In the genomic region with DNA sequence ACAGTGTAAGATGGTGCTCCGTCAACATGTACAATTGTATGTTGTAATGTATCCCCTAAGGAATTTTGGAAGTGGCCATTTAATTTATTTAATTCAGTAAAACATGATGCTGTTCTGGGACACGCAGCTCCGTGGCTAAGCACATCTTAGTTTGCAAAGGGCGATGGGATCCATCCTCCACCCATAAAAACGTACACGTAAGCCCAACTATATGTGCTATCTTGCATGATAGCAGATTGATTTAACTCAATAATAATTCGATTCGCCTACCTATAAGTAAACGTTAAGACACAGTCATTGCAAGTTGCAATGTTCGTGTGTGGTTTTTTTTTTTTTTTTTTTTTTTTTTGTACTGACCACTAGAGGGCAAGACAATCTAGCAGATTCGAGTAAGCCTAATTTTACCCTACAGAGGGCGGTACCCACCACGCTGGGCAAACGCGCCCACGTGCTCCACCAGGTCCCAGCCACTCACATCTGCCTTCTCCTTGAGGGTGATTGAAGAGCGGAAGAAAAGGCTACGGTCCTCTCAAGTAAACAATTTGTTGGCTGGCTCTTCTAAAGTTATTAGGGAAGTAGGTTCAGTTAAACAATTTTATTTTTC, we compare ENCODE assay signal across 9 mouse cellular contexts.
DNase-seq lines count a peak whose midpoint lies in the region; ATAC-seq and TF ChIP-seq lines count a peak whose summit lies in the region.
"Had no signal": no experiment of that assay in that cellular context is flagged by ENCODE, and none has a peak within 500 bp of the region (broad histone marks: within the 10 kb centered on the region; RNA-seq: fewer than 3 reads in every experiment).

No protein-coding gene starts in this region.

- peak; percentile 93 for ATAC-seq in intestine, embryonic 15.5 days
- no peak for ATAC-seq in CD4-positive, CD25-positive, alpha-beta regulatory T cell, adult 4 months

- H3K9ac ChIP-seq in intestine, embryonic 15.5 days = no peak overlapping the region
- H3K9ac ChIP-seq: liver, embryonic 15.5 days had no signal

- TF ChIP-seq CTCF in left cerebral cortex, adult 2 months (IDR thresholded peaks at IDR 0.05) = peak; percentile 73

- H3K27me3 ChIP-seq in intestine, embryonic 15.5 days (replicated peaks) = no peaks in the 10 kb centered on the region
- H3K27me3 ChIP-seq: liver, embryonic 15.5 days had no signal

- H3K9me3 ChIP-seq in intestine, embryonic 15.5 days = no peaks in the 10 kb centered on the region
- H3K9me3 ChIP-seq: liver, embryonic 15.5 days had no signal

- no peaks in the 10 kb centered on the region for H3K4me1 ChIP-seq in intestine, embryonic 15.5 days (replicated peaks)
- H3K4me1 ChIP-seq: liver, embryonic 15.5 days had no signal

- no peaks in the 10 kb centered on the region for H3K36me3 ChIP-seq in intestine, embryonic 15.5 days
- H3K36me3 ChIP-seq: liver, embryonic 15.5 days had no signal

- 17% methylated on average over 18 of the region's 18 CpGs for whole genome bisulfite sequencing in intestine, embryonic 15.5 days

- H3K4me2 ChIP-seq in intestine, embryonic 15.5 days (replicated peaks) = 0 out of 2 replicates have a peak overlapping the region, but pooled peaks have one; percentile 12
- H3K4me2 ChIP-seq: liver, embryonic 15.5 days had no signal

- intact Hi-C loops in left cerebral cortex, adult 2 months (cut with DNase I) = loop anchor here (1.0 to 10.0 kb wide), 5 partner anchors 267 to 1140 kb away; no protein-coding TSS in a partner anchor

- no peak overlapping the region for H3K27ac ChIP-seq in intestine, embryonic 15.5 days
- no peak overlapping the region for H3K27ac ChIP-seq in left cerebral cortex, adult 2 months
- H3K27ac ChIP-seq: liver, embryonic 15.5 days had no signal

- peak; percentile 20 to 21 for DNase-seq in adrenal gland, adult 18-20 months (ENCODE audit: low spot score in 2 of 2)
- peak; percentile 12 to 26 for DNase-seq in cerebellum, postnatal 36 days
- peak; percentile 12 to 23 for DNase-seq in gastrocnemius, adult 8-10 months (ENCODE audit: low spot score in 2 of 2)
- peak; percentile 28 to 47 for DNase-seq in left cerebral cortex, adult 2 months (ENCODE audit: extremely low spot score in 1 of 2, low spot score in 2 of 2)
- peak; percentile 83 to 89 for DNase-seq in lung, postnatal 4 days
- peak; percentile 57 for DNase-seq in right cerebral cortex, adult 18-20 months

- no peak overlapping the region for H3K4me3 ChIP-seq in intestine, embryonic 15.5 days (replicated peaks)
- no peak overlapping the region; the same call in 1 of the 2 replicates for H3K4me3 ChIP-seq in left cerebral cortex, adult 2 months
- H3K4me3 ChIP-seq: liver, embryonic 15.5 days had no signal

Comparison
In these comparisons a context has a peak if more than half of its experiments do, and no peak if none do; other contexts are left out.
1. DNase-seq: peak in every context shown above with its lines; median percentile 86 in lung, postnatal 4 days; 57 in right cerebral cortex, adult 18-20 months; 38 in left cerebral cortex, adult 2 months; 20 in adrenal gland, adult 18-20 months; 19 in cerebellum, postnatal 36 days; 18 in gastrocnemius, adult 8-10 months.